Mouse (Mus musculus) heart, postnatal 36 days (tissue): ENCODE measurements around the gene Rgs6. TPM values are rescaled to one million over a fixed set of nuclear protein-coding genes. Genes with fewer than 3 reads are reported as not detected.

Experiments used
- DNase-seq, 2 experiments: peaks; one replicate each; pipeline ENCODE4 v3.0.0; 2021 to 2022
- intact Hi-C: fragments of 180-260 bp; cut with DNase I; formaldehyde crosslinking; loops from one replicate; pipeline ENCODE4 v1.15.1; 2025
- total RNA-seq, 2 experiments: library from RNA; stranded (reverse); gene quantifications; 2 replicates each; pipeline ENCODE4 v1.2.3; 2021

Gene Rgs6
- total RNA-seq, 2 experiments from 2014 or later = 10.7 to 11.7 TPM

GRCm38 (mm10) chr12:83015366-83015765, 427.3 kb downstream of the Rgs6 start:
- intact Hi-C loops = loop anchor here (5.0 to 10.0 kb wide), 2 partner anchors 53 to 401 kb away; no protein-coding TSS in a partner anchor
- no peak for DNase-seq

DNA sequence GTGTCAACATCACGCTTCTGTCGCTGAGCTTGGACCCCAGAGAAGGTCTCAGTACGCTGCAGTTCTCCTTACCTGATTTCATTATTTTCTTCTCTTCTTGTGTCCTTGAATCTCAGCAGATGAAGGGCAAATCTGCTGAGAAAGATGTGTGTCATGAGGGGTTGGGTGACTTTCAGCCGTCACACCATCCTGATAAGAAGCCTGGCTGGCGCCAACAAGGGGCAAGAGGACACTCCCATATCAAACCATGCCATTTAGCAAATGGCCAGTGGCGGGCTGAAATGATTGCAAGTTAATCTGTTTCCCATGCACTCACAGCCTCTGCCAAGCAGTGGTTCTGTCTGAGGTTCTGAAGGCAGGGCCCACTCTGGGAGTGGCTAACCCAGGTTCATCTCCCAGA, 428.4 kb downstream of the Rgs6 start:
- intact Hi-C loops = loop anchor here (5.0 to 10.0 kb wide), 2 partner anchors 54 to 402 kb away; no protein-coding TSS in a partner anchor
- DNase-seq = no peak

GRCm38 (mm10) chr12:83018005-83018404, 429.9 kb downstream of the Rgs6 start:
- peak; percentile 82 to 86 for DNase-seq
- intact Hi-C loops = loop anchor here (1.0 to 10.0 kb wide), 5 partner anchors 56 to 521 kb away; no protein-coding TSS in a partner anchor

- intact Hi-C loops = no loop called here
- DNase-seq = no peak
Observed at GRCm38 (mm10) chr12:83026985-83027384, 438.9 kb downstream of the Rgs6 start.

GRCm38 (mm10) chr12:83033171-83033835, 445.2 kb downstream of the Rgs6 start:
- no peak for DNase-seq
- intact Hi-C loops = no loop called here

DNA sequence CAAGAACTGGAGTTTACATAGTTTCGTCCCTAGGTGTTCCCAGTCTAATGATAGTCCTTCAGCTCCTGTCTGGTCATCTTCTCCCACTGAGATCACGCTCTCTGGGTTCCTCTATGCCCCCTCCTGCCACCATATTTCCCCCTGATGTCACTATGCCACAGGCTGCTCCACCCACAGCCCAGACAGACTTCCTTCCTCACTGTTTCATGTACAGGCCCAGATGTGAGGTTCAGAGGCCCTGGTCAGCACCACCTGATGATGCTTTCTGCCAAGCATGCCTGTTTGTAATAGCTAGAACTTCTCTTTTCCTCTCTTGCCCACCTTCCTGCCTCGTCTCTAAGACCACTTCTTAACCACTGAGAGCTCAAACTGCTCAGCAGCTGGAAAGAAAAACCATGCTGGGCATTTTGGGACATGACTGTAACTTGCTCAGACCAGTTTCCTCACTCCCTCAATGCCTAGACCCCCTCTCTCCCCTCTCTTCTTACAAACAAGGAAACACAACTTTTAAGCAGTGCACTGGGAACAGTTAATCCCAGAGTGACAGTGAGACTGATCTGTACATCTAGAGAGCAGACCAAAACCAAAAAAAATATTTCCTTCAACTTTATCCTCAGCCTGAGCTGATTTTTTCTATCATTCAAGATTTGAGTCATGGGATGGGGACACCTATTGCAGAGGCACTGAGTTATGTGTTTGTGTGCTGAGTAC, 446.9 kb downstream of the Rgs6 start:
- intact Hi-C loops = no loop called here
- DNase-seq = no peak

DNA sequence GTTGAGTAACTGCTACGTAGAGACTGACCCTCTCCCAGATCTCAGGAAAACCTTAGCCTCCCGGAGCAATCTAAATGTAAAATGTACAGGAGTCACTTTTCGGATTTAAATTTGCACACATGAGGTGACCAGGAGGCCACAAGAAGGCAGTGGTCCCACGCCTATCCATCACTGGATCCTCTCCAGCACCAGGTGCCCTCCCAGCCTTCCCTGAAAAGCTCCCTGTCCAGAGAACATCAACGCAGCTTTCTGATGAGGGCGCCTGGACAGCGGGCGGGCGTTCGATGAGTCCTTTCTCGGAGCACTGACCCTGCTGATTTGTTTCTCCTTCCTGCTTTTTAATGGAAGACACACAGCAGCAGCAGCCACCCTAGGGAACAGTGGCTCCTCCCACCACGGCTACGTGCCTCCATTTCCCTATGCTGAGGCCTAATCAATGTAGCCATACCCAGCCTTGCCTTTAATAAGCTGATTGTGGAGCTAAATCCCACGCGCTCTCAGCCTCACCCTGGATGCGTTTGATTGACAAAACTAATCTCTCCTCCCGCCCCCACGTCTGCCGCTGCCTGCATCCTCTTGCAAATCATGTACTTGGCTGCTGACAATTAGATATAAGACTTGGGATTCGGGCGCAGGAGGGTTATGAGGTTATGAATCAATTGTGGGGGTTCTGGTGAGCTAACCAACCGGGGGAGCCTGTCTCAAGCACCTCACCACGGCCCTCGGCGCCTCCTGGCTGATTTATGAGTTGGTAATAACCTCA, 449.9 kb downstream of the Rgs6 start:
- intact Hi-C loops = no loop called here
- no peak for DNase-seq

DNA sequence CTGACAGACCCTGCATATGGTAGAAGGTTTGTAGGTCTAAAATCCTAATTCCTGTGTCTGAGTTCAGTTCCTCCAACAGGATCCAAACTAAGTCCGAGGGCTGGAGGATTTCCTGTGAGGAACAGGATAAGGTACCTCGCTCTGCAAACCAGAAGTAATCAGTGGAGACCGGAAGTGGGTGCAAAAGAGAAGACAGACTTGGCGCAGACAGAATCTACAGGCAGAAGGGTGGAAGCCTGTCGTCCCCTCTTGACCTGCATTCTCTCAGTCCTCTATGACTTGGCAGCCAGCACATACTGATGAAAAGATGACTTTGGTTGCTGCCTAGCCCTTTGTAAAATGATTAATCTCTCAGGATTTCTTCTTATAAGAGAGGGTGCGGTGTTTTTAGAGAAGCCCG, 450.7 kb downstream of the Rgs6 start:
- no peak for DNase-seq
- intact Hi-C loops = no loop called here

DNA sequence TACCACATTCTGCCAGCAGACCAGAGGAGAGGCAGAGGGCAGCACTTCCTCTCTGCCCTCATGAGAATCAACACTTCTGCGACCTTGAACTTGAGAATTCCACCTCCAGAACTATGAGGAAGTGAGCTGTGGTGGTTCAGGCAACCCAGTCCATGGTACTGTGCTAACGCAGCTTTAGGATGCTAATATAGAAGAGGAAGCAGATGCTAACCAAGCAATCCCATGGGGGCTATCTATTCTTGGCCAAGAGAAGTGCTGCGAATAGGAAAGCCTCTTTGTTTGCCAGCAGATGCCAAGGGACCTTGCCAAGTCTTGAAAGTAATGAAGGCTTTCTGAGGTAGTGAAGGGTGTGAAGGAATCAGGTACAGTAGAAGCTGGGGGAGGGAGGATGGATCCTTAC, 451.8 kb downstream of the Rgs6 start:
- intact Hi-C loops = no loop called here

DNA sequence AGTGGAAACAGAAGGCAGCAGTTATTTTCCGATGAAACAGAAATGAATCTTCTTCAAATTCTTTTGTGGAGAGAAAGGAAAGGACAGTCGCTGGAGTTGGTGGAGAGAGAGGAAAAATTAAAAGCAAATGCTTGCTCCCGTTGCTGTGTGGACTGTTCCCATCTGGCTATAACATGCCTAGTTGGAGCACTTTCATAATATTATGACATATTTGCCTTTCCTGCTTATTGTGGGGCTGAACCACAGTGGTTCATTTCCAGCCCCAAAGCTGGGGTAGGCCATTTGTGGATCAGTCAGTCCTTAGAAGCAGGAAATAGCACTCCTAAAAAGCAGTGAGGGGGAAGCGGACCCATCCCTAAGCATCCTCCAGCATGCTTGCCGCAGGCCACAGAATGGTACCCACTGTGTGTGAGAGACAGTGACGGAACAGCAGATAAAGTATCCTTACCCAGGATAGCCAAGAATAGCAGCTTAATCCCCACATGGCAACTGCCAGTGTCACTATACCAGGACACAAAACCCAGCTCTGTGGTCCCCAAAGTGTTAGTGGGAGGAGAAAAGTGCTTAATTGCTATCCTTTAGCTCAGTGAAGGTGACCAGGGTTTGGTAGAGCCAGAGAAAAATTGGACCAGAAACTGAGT, 456.0 kb downstream of the Rgs6 start:
- intact Hi-C loops = no loop called here
- no peak for DNase-seq

More for the DNA sequence above, 451.8 kb downstream of the Rgs6 start:
- no peak for DNase-seq

DNA sequence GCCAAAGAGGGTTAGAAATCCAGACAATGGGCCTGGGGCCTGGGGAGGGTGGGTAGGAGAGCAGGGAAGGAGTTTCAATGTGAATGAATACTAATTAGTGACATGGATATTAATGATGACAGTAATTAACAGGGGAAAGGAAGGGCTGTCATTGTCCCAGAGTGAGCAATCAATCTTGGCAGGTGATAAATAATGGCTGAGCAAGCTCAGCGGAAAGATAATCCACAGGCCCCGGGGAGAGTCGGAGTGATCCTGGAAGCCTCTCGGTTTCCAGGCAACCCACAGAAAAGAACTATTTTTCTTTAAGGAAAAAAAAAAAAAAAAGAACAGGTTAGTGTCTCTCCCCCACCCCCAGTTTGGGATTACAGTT, 456.5 kb downstream of the Rgs6 start:
- no peak for DNase-seq
- intact Hi-C loops = no loop called here

DNA sequence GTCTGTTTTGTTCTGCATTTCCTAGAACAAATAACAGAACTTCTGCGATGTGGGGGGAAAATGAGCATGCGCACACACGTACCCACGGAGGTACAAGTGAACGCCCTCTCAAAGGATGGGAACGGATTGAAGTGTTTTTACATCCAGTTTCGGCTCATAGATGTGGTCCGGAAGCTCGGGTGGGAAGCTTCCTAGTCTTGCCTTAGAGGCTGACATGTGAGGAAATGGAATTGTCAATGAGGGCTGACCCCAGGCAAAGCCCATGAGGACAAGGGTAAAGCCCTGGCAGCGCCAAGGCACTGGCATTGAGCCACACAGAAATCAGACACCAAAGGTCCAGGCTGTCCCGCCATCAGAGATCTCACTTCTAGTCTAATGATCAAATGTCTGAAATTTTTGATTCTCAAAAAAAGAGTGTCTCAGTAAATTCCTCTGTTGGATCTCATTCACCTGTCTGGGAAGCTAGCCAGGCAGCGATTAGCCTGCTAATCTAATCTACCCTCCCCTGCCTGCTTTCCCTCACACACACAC, 457.0 kb downstream of the Rgs6 start:
- DNase-seq = peak; percentile 23
- intact Hi-C loops = no loop called here

DNA sequence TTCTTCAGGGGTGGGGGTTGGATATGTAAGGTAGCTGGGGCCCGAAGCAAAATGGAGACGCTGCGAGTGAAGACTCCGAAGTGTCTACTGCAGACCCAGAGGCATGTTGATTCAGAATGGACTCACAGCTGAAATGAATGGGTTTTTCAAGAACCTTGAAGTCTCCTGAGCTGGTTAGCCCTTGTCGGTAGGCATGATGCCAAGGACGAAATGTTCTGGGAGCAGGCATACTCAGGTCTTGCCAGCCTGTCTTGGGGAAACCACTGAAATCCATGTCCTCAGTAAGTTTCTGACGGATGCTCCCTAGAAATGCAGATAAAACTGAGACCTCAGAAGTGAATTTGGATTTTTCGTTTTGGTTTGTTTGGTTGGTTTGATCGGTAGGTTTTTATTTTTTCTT, 458.6 kb downstream of the Rgs6 start:
- no peak for DNase-seq
- intact Hi-C loops = no loop called here

GRCm38 (mm10) chr12:83047710-83048109, 459.6 kb downstream of the Rgs6 start:
- intact Hi-C loops = no loop called here
- no peak for DNase-seq

GRCm38 (mm10) chr12:83050514-83050913, 462.4 kb downstream of the Rgs6 start:
- intact Hi-C loops = no loop called here
- DNase-seq = no peak

- intact Hi-C loops = no loop called here
- no peak for DNase-seq
Observed at GRCm38 (mm10) chr12:83052391-83052790, 464.3 kb downstream of the Rgs6 start.

DNA sequence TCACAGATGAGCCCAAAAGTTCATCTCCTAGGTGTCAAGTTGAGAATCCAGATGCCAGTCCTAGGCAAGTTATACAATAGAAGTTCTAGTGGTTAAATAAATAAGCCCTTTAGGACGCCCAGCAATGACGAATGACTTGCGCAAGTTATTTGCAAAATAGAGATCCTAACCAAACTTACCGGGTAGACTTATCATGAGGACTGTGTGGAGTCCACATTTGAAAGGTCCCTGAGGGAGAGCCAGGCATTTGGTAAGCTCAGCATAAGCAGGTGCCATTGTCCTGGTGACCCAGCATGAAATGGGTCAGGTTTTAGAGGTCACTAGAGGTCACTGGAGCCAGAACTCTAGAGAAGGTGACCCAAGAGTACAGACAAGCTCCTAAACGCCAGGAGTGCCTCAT, 467.6 kb downstream of the Rgs6 start:
- no peak for DNase-seq
- intact Hi-C loops = no loop called here

DNA sequence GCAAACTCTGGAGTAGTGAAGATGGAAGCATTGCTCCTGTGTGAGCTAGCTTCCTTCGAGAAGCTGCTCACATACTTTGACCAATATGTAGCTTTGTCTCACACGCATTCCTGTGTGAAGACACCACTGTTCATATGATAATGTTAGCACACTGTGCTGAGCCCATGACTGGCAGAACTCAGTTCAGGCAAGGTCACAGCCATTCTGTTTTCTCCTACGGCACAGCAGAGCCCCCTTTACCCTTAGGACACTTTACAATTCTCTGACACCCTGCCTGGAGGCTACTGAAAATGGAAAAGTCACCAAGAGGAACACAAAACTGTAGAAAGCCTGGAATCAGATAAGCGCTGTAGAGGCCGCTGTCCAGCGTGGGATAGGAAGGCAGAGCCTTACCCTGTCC, 478.3 kb downstream of the Rgs6 start:
- DNase-seq = no peak
- intact Hi-C loops = no loop called here

DNA sequence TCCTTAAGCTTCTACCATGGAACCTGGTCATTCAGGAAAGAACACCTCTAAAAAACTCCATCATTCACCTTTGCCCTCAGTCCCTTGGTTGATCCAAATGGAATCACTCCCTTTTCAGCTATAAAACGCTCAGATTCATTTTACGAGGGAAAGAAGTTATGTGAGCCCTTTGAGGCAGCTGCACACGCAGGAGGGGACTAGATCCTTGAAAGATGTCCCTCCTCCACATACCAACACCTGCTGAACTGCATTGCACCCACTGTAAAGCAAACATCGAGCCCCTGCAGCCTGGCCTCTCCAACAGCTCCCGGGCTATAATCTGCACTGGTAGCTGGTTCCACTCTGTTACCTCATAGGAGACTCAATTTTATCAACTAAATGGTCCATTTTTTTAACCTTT, 482.8 kb downstream of the Rgs6 start:
- intact Hi-C loops = no loop called here
- DNase-seq = no peak

GRCm38 (mm10) chr12:83072181-83072887, 484.2 kb downstream of the Rgs6 start:
- intact Hi-C loops = loop anchor here (1.0 to 2.0 kb wide), 2 partner anchors 38 to 430 kb away; no protein-coding TSS in a partner anchor

More at GRCm38 (mm10) chr12:83072181-83072887, 484.2 kb downstream of the Rgs6 start:
- peak in 1 of 2 experiments; percentile 6 for DNase-seq
